Mouse (Mus musculus): ENCODE measurements around the gene Zcchc14.

The Zcchc14 gene

GRCm38 (mm10) chr8:121585159-121585825 lies 67.4 kb downstream of the Zcchc14 start:
- peak; percentile 99 for DNase-seq (ENCODE audit: low read depth, low spot score)

GRCm38 (mm10) chr8:121584730-121585129 lies 68.0 kb downstream of the Zcchc14 start:
- DNase-seq (ENCODE audit: low read depth, low spot score) = peak; percentile 31

- DNase-seq (ENCODE audit: low read depth, low spot score) = peak; percentile 19
Observed at GRCm38 (mm10) chr8:121583653-121584052, 69.0 kb downstream of the Zcchc14 start.

- no peak for DNase-seq (ENCODE audit: low read depth, low spot score)
Observed at GRCm38 (mm10) chr8:121580465-121580864, 72.2 kb downstream of the Zcchc14 start.

- peak; percentile 97 for DNase-seq (ENCODE audit: low read depth, low spot score)
Observed at GRCm38 (mm10) chr8:121578676-121579451, 73.8 kb downstream of the Zcchc14 start, which contains the start of gene Fbxo31. Fbxo31 (minus strand) TSS chr8:121578806.

- no peak for DNase-seq (ENCODE audit: low read depth, low spot score)
Observed at GRCm38 (mm10) chr8:121577751-121578675, 74.7 kb downstream of the Zcchc14 start.

- no peak for DNase-seq (ENCODE audit: low read depth, low spot score)
Observed at GRCm38 (mm10) chr8:121575661-121576060, 77.0 kb downstream of the Zcchc14 start.

- no peak for DNase-seq (ENCODE audit: low read depth, low spot score)
Observed at GRCm38 (mm10) chr8:121573275-121573674, 79.4 kb downstream of the Zcchc14 start.

- DNase-seq (ENCODE audit: low read depth, low spot score) = no peak
Observed at GRCm38 (mm10) chr8:121572121-121572520, 80.6 kb downstream of the Zcchc14 start.

GRCm38 (mm10) chr8:121570801-121571200 lies 81.9 kb downstream of the Zcchc14 start:
- DNase-seq (ENCODE audit: low read depth, low spot score) = peak; percentile 82

GRCm38 (mm10) chr8:121570335-121570734 lies 82.4 kb downstream of the Zcchc14 start:
- no peak for DNase-seq (ENCODE audit: low read depth, low spot score)

- peak; percentile 49 for DNase-seq (ENCODE audit: low read depth, low spot score)
Observed at GRCm38 (mm10) chr8:121568321-121568720, 84.4 kb downstream of the Zcchc14 start.

GRCm38 (mm10) chr8:121563701-121564100 lies 89.0 kb downstream of the Zcchc14 start:
- no peak for DNase-seq (ENCODE audit: low read depth, low spot score)

GRCm38 (mm10) chr8:121562941-121563351 lies 89.8 kb downstream of the Zcchc14 start:
- no peak for DNase-seq (ENCODE audit: low read depth, low spot score)

- DNase-seq (ENCODE audit: low read depth, low spot score) = no peak
Observed at GRCm38 (mm10) chr8:121561636-121562345, 90.9 kb downstream of the Zcchc14 start.

GRCm38 (mm10) chr8:121560432-121561100 lies 92.1 kb downstream of the Zcchc14 start:
- no peak for DNase-seq (ENCODE audit: low read depth, low spot score)

- DNase-seq (ENCODE audit: low read depth, low spot score) = no peak
Observed at GRCm38 (mm10) chr8:121559801-121560200, 92.9 kb downstream of the Zcchc14 start.

GRCm38 (mm10) chr8:121558538-121558937 lies 94.2 kb downstream of the Zcchc14 start:
- no peak for DNase-seq (ENCODE audit: low read depth, low spot score)

- no peak for DNase-seq (ENCODE audit: low read depth, low spot score)
Observed at GRCm38 (mm10) chr8:121557746-121558145, 95.0 kb downstream of the Zcchc14 start.

GRCm38 (mm10) chr8:121553831-121554475 lies 98.7 kb downstream of the Zcchc14 start:
- no peak for DNase-seq (ENCODE audit: low read depth, low spot score)
